Mouse (Mus musculus) C2C12 (cell line): ENCODE data around the gene Ddo.

ENCODE experiments used
- CTCF ChIP-seq: IDR thresholded peaks from one replicate; pipeline ENCODE4 v1.5.1; 2011; ENCODE audit not compliant: control insufficient read depth, insufficient read depth, insufficient read length
- MAX ChIP-seq: IDR thresholded peaks from one replicate; pipeline ENCODE4 v1.6.1; 2011; ENCODE audit warnings: mild to moderate bottlenecking, control low read depth
- USF1 ChIP-seq: IDR thresholded peaks from one replicate; pipeline ENCODE4 v1.6.1; 2011; ENCODE audit warnings: low read depth, mild to moderate bottlenecking, control low read depth, moderate library complexity

DNA sequence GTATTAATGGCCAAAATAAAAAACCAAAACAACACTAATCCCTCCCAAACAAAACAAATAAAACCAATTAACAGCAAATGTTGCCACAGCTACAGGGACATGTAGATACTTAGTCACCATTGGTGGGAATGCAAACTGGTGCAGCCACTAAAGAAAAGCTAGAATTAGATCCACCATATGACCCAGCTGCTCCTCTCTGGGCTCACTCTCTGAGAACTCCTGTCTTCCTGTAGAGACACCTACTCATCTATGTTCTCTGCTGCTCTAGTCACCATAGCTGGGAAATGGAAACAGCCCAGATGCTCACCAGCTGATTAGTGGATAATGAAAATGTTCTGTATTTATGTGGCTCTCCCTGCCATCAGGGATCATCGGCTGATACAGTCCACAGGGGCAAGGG is 10.1 kb upstream of the Ddo start:
- no peak for TF ChIP-seq CTCF
- no peak for TF ChIP-seq MAX
- TF ChIP-seq USF1, result no peak
